Mouse (Mus musculus) liver, embryonic 16.5 days (tissue): ENCODE measurements around the gene Zbtb7b. TPM values are rescaled to one million over a fixed set of nuclear protein-coding genes. Genes with fewer than 3 reads are reported as not detected.
A peak's percentile ranks its signal among the peaks of the same experiment; 100 is the strongest.

ENCODE experiments used
- ATAC-seq: fragments of 200-750 bp; cut with Nextera tagmentation; 2 replicates; pipeline ENCODE4 v1.8.0; 2017; ENCODE audit warnings: low read depth, mild to moderate bottlenecking, moderate number of reproducible peaks, moderate library complexity
- H3K27ac ChIP-seq: fragments of 300-500 bp; sonication (generic); 2 replicates; pipeline ENCODE4 v1.5.1; 2014; ENCODE audit warnings: mild to moderate bottlenecking, low read length
- H3K27me3 ChIP-seq: fragments of 300-500 bp; sonication (generic); 2 replicates; pipeline ENCODE4 v1.6.1; 2014; ENCODE audit warnings: low read depth, low read length, mixed read lengths; ENCODE audit not compliant: control insufficient read depth, insufficient read depth
- H3K36me3 ChIP-seq: fragments of 300-500 bp; sonication (generic); 2 replicates; pipeline ENCODE4 v1.6.1; 2014; ENCODE audit warnings: mild to moderate bottlenecking; ENCODE audit not compliant: control insufficient read depth, insufficient read depth
- H3K4me1 ChIP-seq: fragments of 300-500 bp; sonication (generic); 2 replicates; pipeline ENCODE4 v1.6.1; 2014; ENCODE audit warnings: low read depth, low read length, mixed read lengths; ENCODE audit not compliant: control insufficient read depth
- H3K4me2 ChIP-seq: fragments of 300-500 bp; sonication (generic); 2 replicates; pipeline ENCODE4 v1.6.1; 2014; ENCODE audit warnings: low read depth, low read length, mixed read lengths
- H3K4me3 ChIP-seq: fragments of 300-500 bp; sonication (generic); 2 replicates; pipeline ENCODE4 v1.5.1; 2014; ENCODE audit warnings: low read depth, mild to moderate bottlenecking, low read length
- H3K9ac ChIP-seq: fragments of 300-500 bp; sonication (generic); 2 replicates; pipeline ENCODE4 v1.6.1; 2014; ENCODE audit warnings: low read depth, low read length
- H3K9me3 ChIP-seq: fragments of 300-500 bp; sonication (generic); replicated peaks from 2 replicates; pipeline ENCODE4 v1.6.1; 2016; ENCODE audit warnings: low read length; ENCODE audit not compliant: control insufficient read depth
- WGBS: fragments of 180-500 bp; shearing (Covaris S2); extraction: QIAGEN DNeasy Blood & Tissue Kit; methylation state at CpG from one replicate; pipeline ENCODE4 v1.1.7; 2014; ENCODE audit not compliant: insufficient replicate concordance; 5-methylcytosine and 5-hydroxymethylcytosine counted together
- polyA plus RNA-seq: library from polyadenylated mRNA; unstranded; fragments of >200 nt; fragmentation: Nextera tagmentation; extraction: Ambion mirVana; gene quantifications from 2 replicates; pipeline ENCODE4 v1.2.1, GENCODE M21; 2015

Gene Zbtb7b
- polyA plus RNA-seq, 1 experiment from 2014 or later: 2.4 TPM

DNA sequence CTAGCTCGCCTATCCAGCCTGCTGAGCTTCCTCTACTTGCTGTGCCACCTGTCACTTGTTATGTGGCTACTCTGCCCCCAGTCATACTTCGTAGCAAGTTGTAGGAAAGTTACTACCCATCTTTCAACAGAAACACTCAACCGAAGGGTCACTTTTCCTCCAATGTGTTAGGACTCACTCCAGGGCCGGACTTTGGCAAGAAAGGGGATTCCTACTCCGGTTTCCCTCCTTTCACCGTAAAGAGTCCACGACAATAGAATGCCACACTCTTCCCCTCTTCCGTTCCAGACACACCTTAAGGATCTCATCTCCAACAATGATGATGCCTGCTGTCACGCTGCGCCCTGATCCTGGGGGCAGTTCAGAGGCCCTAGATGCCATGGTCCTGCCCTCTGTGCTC is 16.3 kb upstream of the Zbtb7b start:
- Histone ChIP-seq H3K9me3 (no peaks in the 10 kb centered on the region), H3K4me2 (peak overlapping the region; percentile 76), H3K36me3 (peaks cover 29% of the 10 kb centered on the region), H3K4me1 (peaks cover 7% of the 10 kb centered on the region), H3K27ac (0 out of 2 replicates have a peak overlapping the region, but pooled peaks have one; percentile 5), H3K4me3 (peak overlapping the region; percentile 71), H3K27me3 (no peaks in the 10 kb centered on the region), H3K9ac (peak overlapping the region; percentile 70)
- ATAC-seq: no peak
- WGBS: 68% methylated on average over 10 of the region's 10 CpGs

DNA sequence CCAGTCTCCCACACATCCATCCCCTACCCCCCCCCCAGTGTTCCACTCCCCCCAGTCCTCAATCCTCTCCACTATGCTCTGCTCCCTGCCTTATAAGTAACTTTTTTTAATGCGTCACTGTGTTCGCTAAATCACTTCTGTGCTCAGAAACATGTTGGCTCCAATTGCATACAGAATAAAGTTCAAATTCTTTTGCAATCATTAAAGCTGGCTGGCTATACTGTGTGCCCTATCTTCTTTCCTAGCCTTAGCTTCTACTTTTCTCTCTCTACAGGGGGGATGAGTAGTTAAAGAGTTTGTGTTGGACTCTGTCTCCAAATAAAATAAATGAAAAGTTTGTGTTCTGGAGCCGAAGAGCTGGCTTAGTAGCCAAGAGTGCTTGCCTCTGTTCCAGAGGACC is 15.1 kb upstream of the Zbtb7b start:
- H3K36me3 ChIP-seq: peaks cover 19% of the 10 kb centered on the region
- 85% methylated on average over 3 of the region's 3 CpGs for WGBS

DNA sequence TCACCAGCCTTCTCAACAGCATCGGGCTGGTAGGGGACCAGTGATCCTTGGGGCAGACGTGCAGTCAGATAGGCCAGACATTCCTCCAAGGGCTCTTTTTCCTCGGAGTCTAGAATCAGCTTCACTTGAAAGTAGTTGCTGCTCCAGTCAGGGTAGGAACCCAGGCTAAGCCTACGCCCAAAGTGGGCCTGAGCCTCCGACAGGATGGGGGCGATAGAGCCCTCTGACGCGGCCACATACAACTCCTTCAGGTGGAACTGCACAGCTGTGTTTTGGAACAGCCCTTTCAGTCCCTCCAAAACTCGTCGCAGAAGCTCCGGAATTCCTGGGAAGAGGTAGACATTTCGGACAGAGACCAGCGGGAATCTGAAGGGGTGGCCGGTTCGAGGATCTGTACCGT is 13.9 kb upstream of the Zbtb7b start:
- WGBS: 71% methylated on average over 16 of the region's 16 CpGs
- Histone ChIP-seq H3K27ac (no peak overlapping the region), H3K9me3 (no peaks in the 10 kb centered on the region)

More for the DNA sequence above, 15.1 kb upstream of the Zbtb7b start:
- Histone ChIP-seq H3K9me3 (no peaks in the 10 kb centered on the region), H3K9ac (no peak overlapping the region), H3K27ac (no peak overlapping the region), H3K4me1 (peaks cover 7% of the 10 kb centered on the region), H3K27me3 (no peaks in the 10 kb centered on the region), H3K4me3 (no peak overlapping the region), H3K4me2 (no peak overlapping the region)
- ATAC-seq: no peak

DNA sequence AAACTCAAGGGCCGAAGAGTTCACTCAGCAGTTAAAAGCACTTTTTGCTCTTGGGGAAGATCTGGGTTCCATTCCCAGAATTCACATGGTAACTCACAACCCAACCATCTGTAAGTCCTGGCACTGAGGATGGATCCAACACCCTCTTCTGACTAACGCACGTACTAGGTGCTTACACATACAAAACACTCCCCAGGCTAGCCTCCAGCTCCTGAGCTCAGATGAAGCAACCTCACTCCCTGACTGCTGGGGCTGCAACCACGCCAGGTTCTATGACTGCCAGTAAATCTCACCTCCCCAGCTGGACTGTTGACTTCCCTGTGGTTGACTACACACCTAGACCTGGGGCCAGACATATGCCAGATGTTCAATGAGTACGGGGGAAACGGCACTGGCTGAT is 12.3 kb upstream of the Zbtb7b start:
- Histone ChIP-seq H3K27ac (no peak overlapping the region), H3K4me3 (no peak overlapping the region), H3K9ac (no peak overlapping the region), H3K4me1 (peaks cover 7% of the 10 kb centered on the region), H3K36me3 (peaks cover 13% of the 10 kb centered on the region), H3K4me2 (no peak overlapping the region), H3K9me3 (no peaks in the 10 kb centered on the region), H3K27me3 (no peaks in the 10 kb centered on the region)
- WGBS: 79% methylated on average over 6 of the region's 6 CpGs
- ATAC-seq: no peak

More for the DNA sequence above, 13.9 kb upstream of the Zbtb7b start:
- Histone ChIP-seq H3K9ac (no peak overlapping the region), H3K4me3 (no peak overlapping the region), H3K27me3 (no peaks in the 10 kb centered on the region), H3K36me3 (peaks cover 11% of the 10 kb centered on the region; the same call in 1 of the 2 replicates), H3K4me2 (no peak overlapping the region), H3K4me1 (peaks cover 7% of the 10 kb centered on the region)
- ATAC-seq: no peak

DNA sequence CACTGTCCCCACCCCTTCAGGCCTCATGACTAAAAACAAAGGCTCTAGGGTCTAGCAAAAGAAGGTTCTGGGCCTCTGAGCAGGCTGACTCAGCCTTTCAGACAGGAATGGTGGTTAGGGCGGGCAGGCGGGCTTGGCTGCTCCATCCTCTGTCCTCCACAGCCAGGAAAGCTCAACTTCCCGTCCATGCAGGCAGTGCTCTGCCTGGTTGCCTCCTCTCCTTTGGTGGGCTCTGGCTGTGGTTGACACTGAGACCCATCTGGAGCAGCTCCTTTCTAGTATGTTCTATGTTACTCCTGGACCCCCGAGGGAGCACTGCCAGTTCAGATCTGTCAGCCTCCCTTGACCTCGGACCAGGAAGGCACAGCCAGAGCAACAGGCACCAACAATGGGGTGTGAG is 8.1 kb upstream of the Zbtb7b start, which contains the start of gene Lenep:
Gene Lenep, minus strand, starts transcription at position 101 of the 400 bp plus-strand sequence.
- no peaks in the 10 kb centered on the region for H3K9me3 ChIP-seq
- no peak for ATAC-seq
- peaks cover 7% of the 10 kb centered on the region for H3K36me3 ChIP-seq

DNA sequence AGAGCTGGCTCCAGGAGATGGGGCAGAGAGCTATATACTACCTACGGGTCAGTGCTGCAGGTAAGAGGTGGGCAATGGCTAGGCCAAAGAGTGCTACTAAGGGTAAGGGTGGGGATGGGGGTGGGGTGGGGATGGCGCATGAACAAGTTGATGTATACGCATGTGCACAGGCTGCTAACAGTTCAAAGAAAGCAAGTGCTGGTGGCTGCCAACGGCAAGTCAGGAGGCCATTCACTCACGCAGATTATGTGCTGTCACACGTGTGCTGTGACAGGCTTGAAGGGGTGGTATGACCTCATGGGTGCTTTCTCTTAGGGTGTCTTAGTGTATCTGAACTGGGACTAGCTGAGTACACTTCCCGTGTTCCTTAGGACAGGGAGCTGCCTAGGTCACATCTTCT is 6.8 kb upstream of the Zbtb7b start:
- H3K4me1 ChIP-seq: peaks cover 3% of the 10 kb centered on the region
- H3K27me3 ChIP-seq: no peaks in the 10 kb centered on the region
- H3K4me2 ChIP-seq: no peak overlapping the region
- ATAC-seq: no peak
- no peak overlapping the region for H3K4me3 ChIP-seq
- peaks cover 7% of the 10 kb centered on the region for H3K36me3 ChIP-seq
- H3K9ac ChIP-seq: no peak overlapping the region
- H3K9me3 ChIP-seq: no peaks in the 10 kb centered on the region
- WGBS: 79% methylated on average over 7 of the region's 7 CpGs
- no peak overlapping the region for H3K27ac ChIP-seq

More for the DNA sequence above, 8.1 kb upstream of the Zbtb7b start, which contains the start of gene Lenep:
- Histone ChIP-seq H3K4me2 (no peak within 1 kb of the TSS), H3K4me1 (no peaks in the 10 kb centered on the region), H3K27me3 (no peaks in the 10 kb centered on the region), H3K27ac (no peak within 1 kb of the TSS), H3K4me3 (no peak within 1 kb of the TSS), H3K9ac (no peak within 1 kb of the TSS)
- WGBS: 73% methylated on average over 5 of the region's 5 CpGs

DNA sequence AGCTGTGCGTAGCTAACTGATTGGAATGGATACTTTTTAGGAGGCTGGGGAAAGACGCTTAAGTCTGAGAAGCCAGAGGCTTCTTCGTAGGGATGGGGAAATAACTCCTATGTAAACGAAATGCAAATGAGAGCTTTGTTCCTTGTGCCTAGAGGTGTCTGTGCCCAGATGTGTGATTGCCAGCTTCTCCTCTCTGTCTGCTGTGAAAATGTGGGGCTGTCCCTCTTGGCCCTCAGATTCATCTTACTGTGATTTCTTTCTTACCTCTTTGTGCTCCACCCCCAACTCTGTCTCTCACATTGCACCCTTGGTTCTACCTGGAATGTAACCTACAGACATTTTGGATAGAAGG is 2.1 kb upstream of the Zbtb7b start:
- H3K4me3 ChIP-seq: peak overlapping the region; percentile 71
- under 1% methylated on average over 4 of the region's 4 CpGs for WGBS
- H3K36me3 ChIP-seq: no peaks in the 10 kb centered on the region
- peak overlapping the region; percentile 99 for H3K4me2 ChIP-seq
- H3K9me3 ChIP-seq: no peaks in the 10 kb centered on the region
- H3K4me1 ChIP-seq: peaks cover 30% of the 10 kb centered on the region
- ATAC-seq: no peak
- H3K9ac ChIP-seq: no peak overlapping the region
- no peak overlapping the region for H3K27ac ChIP-seq
- H3K27me3 ChIP-seq: peaks cover 24% of the 10 kb centered on the region

DNA sequence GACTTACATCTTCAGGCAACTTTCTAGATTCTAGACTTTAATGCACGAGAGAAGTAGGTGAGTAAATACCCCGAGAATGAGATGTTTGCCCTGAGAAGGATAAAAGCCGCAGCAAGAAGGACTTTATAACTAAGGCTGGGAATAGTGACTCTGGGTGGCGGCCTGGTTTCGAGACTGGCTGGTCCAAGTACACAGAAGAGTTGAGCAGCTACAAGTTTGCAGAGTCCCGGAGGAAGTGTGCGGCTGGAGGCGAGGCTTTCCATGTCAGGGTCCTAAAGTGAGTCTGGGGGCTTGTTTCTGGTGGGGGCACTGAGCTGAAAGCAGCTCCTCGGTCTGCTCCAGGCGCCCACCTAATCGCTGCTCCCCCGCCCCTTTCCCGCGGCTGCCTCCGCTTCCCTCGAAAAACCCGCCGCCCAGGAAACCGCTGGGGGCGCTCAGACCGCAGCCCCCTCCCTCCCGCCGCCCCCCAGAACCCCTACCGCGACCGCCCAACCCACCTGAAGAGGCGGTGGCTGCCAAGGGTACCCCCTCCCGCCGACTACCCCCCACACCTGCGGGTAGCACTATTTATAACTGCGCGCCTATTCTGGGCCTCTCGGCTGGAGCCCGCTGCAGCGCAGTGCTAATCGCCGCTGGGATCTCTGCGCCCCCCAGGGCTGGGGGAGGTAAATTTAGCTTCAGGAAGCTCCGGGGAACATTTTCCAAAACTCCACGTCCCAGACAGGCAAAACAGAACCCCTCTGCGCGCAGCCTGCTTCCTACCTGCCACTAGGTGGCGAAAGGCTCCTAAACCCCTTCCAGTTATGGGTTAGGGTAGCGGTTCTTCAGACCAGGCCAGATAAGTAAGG is 1.5 kb upstream of the Zbtb7b start:
- under 1% methylated on average over 43 of the region's 44 CpGs for WGBS
- Histone ChIP-seq H3K36me3 (no peaks in the 10 kb centered on the region), H3K27ac (peak overlapping the region; percentile 53), H3K4me1 (peaks cover 33% of the 10 kb centered on the region), H3K4me3 (peak overlapping the region; percentile 71), H3K9ac (peak overlapping the region; percentile 71), H3K9me3 (no peaks in the 10 kb centered on the region), H3K4me2 (peak overlapping the region; percentile 99), H3K27me3 (peaks cover 30% of the 10 kb centered on the region)
- ATAC-seq: no peak

DNA sequence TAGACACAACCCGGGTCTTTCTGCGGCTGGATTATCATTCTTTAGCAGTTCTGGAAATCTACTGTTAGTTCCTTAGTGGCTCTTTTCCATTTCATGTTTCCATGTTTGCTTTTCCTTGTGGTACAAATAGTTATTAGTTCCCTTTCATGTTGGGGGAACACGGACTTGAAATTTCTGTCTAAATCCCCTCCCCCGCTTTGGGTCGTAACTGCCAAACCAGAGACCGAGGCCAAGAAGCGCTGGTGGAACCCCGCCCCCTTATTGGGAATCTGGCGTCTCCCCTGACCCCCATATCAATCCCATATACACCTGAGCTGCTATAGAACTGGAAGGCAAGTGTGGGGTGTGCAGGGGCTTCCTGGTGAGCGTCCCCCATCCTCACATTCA is 836 bp upstream of the Zbtb7b start:
- Histone ChIP-seq H3K36me3 (no peaks in the 10 kb centered on the region), H3K4me1 (peaks cover 38% of the 10 kb centered on the region), H3K27me3 (peaks cover 31% of the 10 kb centered on the region), H3K4me2 (peak overlapping the region; percentile 99), H3K9me3 (no peaks in the 10 kb centered on the region), H3K27ac (peak overlapping the region; percentile 89), H3K9ac (peak overlapping the region; percentile 73), H3K4me3 (peak overlapping the region; percentile 71)
- ATAC-seq: no peak
- 3% methylated on average over 10 of the region's 10 CpGs for WGBS
